Mouse (Mus musculus) forebrain, embryonic 13.5 days (tissue): ENCODE data around the gene Poln. TPM values are rescaled to one million over a fixed set of nuclear protein-coding genes. Genes with fewer than 3 reads are reported as not detected.

ENCODE experiments used
- polyA plus RNA-seq: library from polyadenylated mRNA; unstranded; fragments of >200 nt; fragmentation: Nextera tagmentation; extraction: Ambion mirVana; gene quantifications from 2 replicates; pipeline ENCODE4 v1.2.1, GENCODE M21; 2015

Gene Poln
- polyA plus RNA-seq, 1 experiment from 2014 or later = 0.88 TPM

Other genes starting within 250 kb of the Poln start
- 50.9 and 55.6 TPM in 2 replicates for gene Nelfa, start 233.0 kb downstream of the Poln start, polyA plus RNA-seq
- 477 and 493 TPM in 2 replicates for gene Gm1673, start 186.0 kb downstream of the Poln start, polyA plus RNA-seq
- gene Nat8l, start 173.5 kb downstream of the Poln start, polyA plus RNA-seq = 3.2 and 3.7 TPM in 2 replicates
- gene Haus3, start 79 bp upstream of the Poln start, polyA plus RNA-seq = 32.0 and 32.7 TPM in 2 replicates
- 28.2 and 31.1 TPM in 2 replicates for gene Mxd4, start 18.3 kb upstream of the Poln start, polyA plus RNA-seq
- gene Zfyve28, start 119.0 kb upstream of the Poln start, polyA plus RNA-seq = 1.8 and 1.9 TPM in 2 replicates
- gene Cfap99, start 119.2 kb upstream of the Poln start, polyA plus RNA-seq = 0.08 TPM in 1 of 2 replicates, not detected in the other
- 153 and 162 TPM in 2 replicates for gene Rnf4, start 166.8 kb upstream of the Poln start, polyA plus RNA-seq
- 19.0 and 19.3 TPM in 2 replicates for gene Fam193a, start 200.5 kb upstream of the Poln start, polyA plus RNA-seq